Mouse (Mus musculus) heart, adult 2 months (tissue): Measurements from ENCODE around the gene Lcmt1.

Source experiments
- CTCF ChIP-seq: fragments of 200-600 bp; IDR thresholded peaks from 2 replicates; pipeline ENCODE4 v1.8.1; 2022; ENCODE audit warnings: antibody characterized with exemption, mild to moderate bottlenecking, moderate library complexity
- POLR2A ChIP-seq: fragments of 200-500 bp; IDR thresholded peaks from 2 replicates; pipeline ENCODE4 v1.6.1; 2011; ENCODE audit warnings: mild to moderate bottlenecking, low read depth, low read length, control low read depth; ENCODE audit not compliant: insufficient read depth

DNA sequence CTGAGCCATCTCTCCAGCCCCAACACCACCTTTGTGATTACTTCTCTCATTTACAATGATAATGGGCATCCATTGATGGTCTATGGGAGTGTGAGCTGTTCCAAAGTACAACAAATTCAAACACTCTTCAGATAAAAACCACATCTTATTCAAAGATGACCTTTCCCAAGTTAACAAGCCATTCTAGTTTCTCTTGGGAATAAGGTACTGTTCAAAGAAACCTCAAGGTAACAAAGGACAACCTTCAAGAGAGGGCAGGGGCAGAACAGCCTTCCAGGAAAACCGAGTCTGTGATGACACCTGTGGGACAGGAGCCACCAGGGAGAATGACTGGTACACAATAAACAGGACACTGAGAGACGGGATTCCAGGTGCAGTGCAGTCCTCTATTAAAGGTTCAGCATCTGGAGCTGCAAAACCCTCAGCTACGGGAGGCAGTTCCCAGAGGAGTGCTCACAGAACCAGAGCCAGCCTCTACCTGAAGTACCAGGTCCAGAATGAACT lies 24.5 kb upstream of the Lcmt1 start:
- TF ChIP-seq POLR2A (no peak), CTCF (no peak)
